Mouse (Mus musculus): ENCODE data around the gene 6430628N08Rik.

6430628N08Rik gene

GRCm38 (mm10) chr4:115940681-115941080 lies 50.2 kb downstream of the 6430628N08Rik start:
- no peak for DNase-seq

GRCm38 (mm10) chr4:115941242-115941820 lies 50.9 kb downstream of the 6430628N08Rik start:
- DNase-seq = no peak

- no peak for DNase-seq
Measured at GRCm38 (mm10) chr4:115943669-115944314, 53.3 kb downstream of the 6430628N08Rik start.

Data from right cerebral cortex, adult 18-20 months (tissue).